Mouse (Mus musculus): ENCODE measurements around the gene Zbtb12. TPM values are rescaled to one million over a fixed set of nuclear protein-coding genes. Genes with fewer than 3 reads are reported as not detected.
A peak's percentile ranks its signal among the peaks of the same experiment; 100 is the strongest.

Gene Zbtb12
- polyA plus RNA-seq, 1 experiment from 2014 or later, result 2.1 TPM

DNA sequence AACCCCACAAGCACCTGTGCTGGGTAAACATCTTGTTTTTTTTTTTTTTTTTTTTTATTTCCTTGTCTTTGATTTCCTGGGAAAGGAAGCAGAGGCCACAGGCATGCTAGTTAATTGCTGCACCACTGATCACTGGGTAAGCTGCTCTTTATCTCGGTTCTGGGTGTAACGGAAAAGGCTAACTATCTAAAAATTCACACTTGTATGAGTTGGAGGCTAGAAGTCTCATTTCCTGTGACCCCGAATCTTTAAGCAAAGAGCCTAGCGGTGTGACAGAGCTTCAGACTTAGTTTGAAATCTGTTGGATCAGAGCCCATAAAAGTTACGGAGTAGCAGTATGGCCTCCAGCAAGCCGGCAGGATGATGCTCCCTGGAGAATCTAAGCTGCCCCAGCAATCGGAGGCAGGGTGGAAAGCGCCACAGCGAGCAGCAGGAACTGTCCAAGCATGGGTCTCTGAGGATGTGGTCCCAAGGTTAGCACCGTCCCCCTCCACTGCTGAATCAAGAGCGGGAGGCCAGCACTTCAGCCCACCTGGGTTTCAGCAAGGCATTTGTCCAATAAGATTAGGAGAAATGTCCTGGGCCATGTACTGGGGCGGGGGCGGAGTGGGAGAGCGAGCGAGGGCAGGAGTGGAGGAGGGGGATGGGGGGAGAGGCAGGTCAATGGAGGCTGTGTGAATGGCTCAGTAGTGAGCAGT, 62.2 kb downstream of the Zbtb12 start:
- peak; percentile 75 for ATAC-seq (ENCODE audit: low FRiP score, low TSS enrichment)
- Histone ChIP-seq H3K9me3 (ENCODE audit: control insufficient read depth, low read length) (no peaks in the 10 kb centered on the region), H3K4me3 (ENCODE audit: low read length) (peak overlapping the region; percentile 22), H3K9ac (ENCODE audit: low read depth, low read length) (peak overlapping the region; percentile 47; the same call in 1 of the 2 replicates), H3K27ac (ENCODE audit: low read depth, low read length) (peak overlapping the region; percentile 53; the same call in 1 of the 2 replicates), H3K4me1 (ENCODE audit: control insufficient read depth, insufficient read depth, low read length) (0 out of 2 replicates have a peak, but pooled peaks cover 5% of the 10 kb centered on the region), H3K4me2 (replicated peaks; ENCODE audit: low read depth, low read length) (peak overlapping the region; percentile 47), H3K27me3 (ENCODE audit: control insufficient read depth, insufficient read depth, low read length) (no peaks in the 10 kb centered on the region), H3K36me3 (ENCODE audit: control insufficient read depth, insufficient read depth, low read length) (no peaks in the 10 kb centered on the region)
- 5% methylated on average over 15 of the region's 15 CpGs for WGBS

DNA sequence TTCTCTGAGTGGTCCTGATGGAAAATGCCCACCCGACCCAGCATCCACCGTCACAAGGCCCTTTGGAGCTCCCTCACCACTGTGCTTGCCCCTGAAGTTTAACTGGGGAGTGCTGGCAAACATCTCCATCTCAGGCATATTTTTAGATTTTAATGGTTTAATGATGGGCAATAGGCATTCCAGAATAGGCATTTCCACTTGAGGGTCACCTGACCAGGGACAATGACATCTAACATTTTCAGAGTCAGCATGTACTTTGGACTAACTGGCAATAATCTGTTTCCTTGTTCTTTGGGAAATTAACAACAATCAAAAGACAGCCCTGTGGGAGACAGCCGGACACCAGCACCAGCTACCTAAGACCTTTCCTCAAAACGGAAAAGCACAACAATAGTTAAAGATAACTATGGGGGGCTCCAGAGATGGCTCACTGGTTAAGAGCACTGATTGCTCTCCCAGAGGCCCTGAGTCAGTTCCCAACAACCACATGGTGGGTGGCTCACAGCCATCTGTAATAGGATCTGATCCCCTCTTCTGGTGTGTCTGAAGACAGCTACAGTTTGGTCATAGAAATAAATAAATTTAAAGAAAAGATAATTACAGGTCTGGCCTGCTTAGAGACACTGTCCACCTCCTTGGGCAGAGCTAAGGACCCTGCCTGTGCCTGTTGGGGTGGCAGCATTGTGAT, 64.0 kb downstream of the Zbtb12 start:
- Histone ChIP-seq H3K4me2 (replicated peaks; ENCODE audit: low read depth, low read length) (no peak overlapping the region), H3K27ac (ENCODE audit: low read depth, low read length) (no peak overlapping the region), H3K9me3 (ENCODE audit: control insufficient read depth, low read length) (no peaks in the 10 kb centered on the region), H3K4me1 (ENCODE audit: control insufficient read depth, insufficient read depth, low read length) (0 out of 2 replicates have a peak, but pooled peaks cover 5% of the 10 kb centered on the region), H3K9ac (ENCODE audit: low read depth, low read length) (no peak overlapping the region), H3K36me3 (ENCODE audit: control insufficient read depth, insufficient read depth, low read length) (no peaks in the 10 kb centered on the region), H3K27me3 (ENCODE audit: control insufficient read depth, insufficient read depth, low read length) (no peaks in the 10 kb centered on the region), H3K4me3 (ENCODE audit: low read length) (no peak overlapping the region)
- no peak for ATAC-seq (ENCODE audit: low FRiP score, low TSS enrichment)
- 78% methylated on average over 4 of the region's 4 CpGs for WGBS

DNA sequence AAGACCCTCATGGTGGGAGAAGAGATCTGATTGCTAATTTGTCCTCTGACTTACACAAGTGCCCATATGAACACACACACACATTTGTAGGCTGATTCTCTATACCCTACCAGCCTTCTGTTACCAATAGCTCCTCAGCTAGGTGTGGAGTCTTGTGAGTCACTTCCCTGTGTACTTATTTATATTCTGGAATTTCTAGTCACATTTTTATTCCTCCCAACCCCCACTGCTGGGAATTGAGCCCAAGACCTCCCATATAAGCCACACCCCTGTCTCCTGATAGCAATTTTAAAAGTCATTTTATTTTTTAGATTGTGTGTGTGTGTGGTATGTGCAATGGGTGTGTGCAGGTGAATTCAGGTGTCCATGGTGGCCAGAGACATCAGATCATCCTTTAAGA, 65.1 kb downstream of the Zbtb12 start:
- Histone ChIP-seq H3K4me2 (replicated peaks; ENCODE audit: low read depth, low read length) (no peak overlapping the region), H3K27me3 (ENCODE audit: control insufficient read depth, insufficient read depth, low read length) (no peaks in the 10 kb centered on the region), H3K4me1 (ENCODE audit: control insufficient read depth, insufficient read depth, low read length) (0 out of 2 replicates have a peak, but pooled peaks cover 5% of the 10 kb centered on the region), H3K36me3 (ENCODE audit: control insufficient read depth, insufficient read depth, low read length) (peaks cover under 1% of the 10 kb centered on the region; the same call in 1 of the 2 replicates), H3K9me3 (ENCODE audit: control insufficient read depth, low read length) (no peaks in the 10 kb centered on the region), H3K9ac (ENCODE audit: low read depth, low read length) (no peak overlapping the region), H3K27ac (ENCODE audit: low read depth, low read length) (no peak overlapping the region), H3K4me3 (ENCODE audit: low read length) (no peak overlapping the region)
- ATAC-seq (ENCODE audit: low FRiP score, low TSS enrichment), result no peak

Small RNA genes within 50 kb of the gene (microRNA-seq; reads per million reads assigned to microRNA genes)
- gene Mir6970 (0.63 reads per million), gene Mir6971 (1.5 reads per million), gene Mir6972 (not detected)

Other genes with a start within 250 kb of the Zbtb12 start
- 0.16 and 0.18 TPM in 2 replicates for gene Prrt1, start 249.9 kb upstream of the Zbtb12 start, polyA plus RNA-seq (2014; fragmentation: Nextera tagmentation; extraction: Ambion mirVana)
- gene Fkbpl, start 234.7 kb upstream of the Zbtb12 start, polyA plus RNA-seq (2014; fragmentation: Nextera tagmentation; extraction: Ambion mirVana), result 14.8 and 16.5 TPM in 2 replicates
- 54.6 and 61.7 TPM in 2 replicates for gene Atf6b, start 232.3 kb upstream of the Zbtb12 start, polyA plus RNA-seq (2014; fragmentation: Nextera tagmentation; extraction: Ambion mirVana)
- gene Tnxb, start 208.9 kb upstream of the Zbtb12 start, polyA plus RNA-seq (2014; fragmentation: Nextera tagmentation; extraction: Ambion mirVana), result 0.15 and 0.26 TPM in 2 replicates
- gene C4b, start 135.6 kb upstream of the Zbtb12 start, polyA plus RNA-seq (2014; fragmentation: Nextera tagmentation; extraction: Ambion mirVana), result not detected in 2 replicates
- gene Cyp21a1, start 74.9 kb upstream of the Zbtb12 start, polyA plus RNA-seq (2014; fragmentation: Nextera tagmentation; extraction: Ambion mirVana), result not detected in 2 replicates
- gene Stk19, start 42.5 kb upstream of the Zbtb12 start, polyA plus RNA-seq (2014; fragmentation: Nextera tagmentation; extraction: Ambion mirVana), result 25.2 and 28.7 TPM in 2 replicates
- 55.7 and 66.4 TPM in 2 replicates for gene Dxo, start 42.5 kb upstream of the Zbtb12 start, polyA plus RNA-seq (2014; fragmentation: Nextera tagmentation; extraction: Ambion mirVana)
- gene Skiv2l, start 29.3 kb upstream of the Zbtb12 start, polyA plus RNA-seq (2014; fragmentation: Nextera tagmentation; extraction: Ambion mirVana), result 22.8 and 45.9 TPM in 2 replicates
- gene Nelfe, start 29.1 kb upstream of the Zbtb12 start, polyA plus RNA-seq (2014; fragmentation: Nextera tagmentation; extraction: Ambion mirVana), result 107 and 119 TPM in 2 replicates
- gene Cfb, start 17.0 kb upstream of the Zbtb12 start, polyA plus RNA-seq (2014; fragmentation: Nextera tagmentation; extraction: Ambion mirVana), result 4.0 and 5.4 TPM in 2 replicates
- gene Gm20547, start 2.6 kb downstream of the Zbtb12 start, polyA plus RNA-seq (2014; fragmentation: Nextera tagmentation; extraction: Ambion mirVana), result not detected in 2 replicates
- gene C2, start 18.8 kb downstream of the Zbtb12 start, polyA plus RNA-seq (2014; fragmentation: Nextera tagmentation; extraction: Ambion mirVana), result 1.7 and 1.9 TPM in 2 replicates
- gene Ehmt2, start 19.0 kb downstream of the Zbtb12 start, polyA plus RNA-seq (2014; fragmentation: Nextera tagmentation; extraction: Ambion mirVana), result 70.5 and 76.9 TPM in 2 replicates
- gene Slc44a4, start 35.0 kb downstream of the Zbtb12 start, polyA plus RNA-seq (2014; fragmentation: Nextera tagmentation; extraction: Ambion mirVana), result 5.4 and 7.7 TPM in 2 replicates
- gene Neu1, start 51.8 kb downstream of the Zbtb12 start, polyA plus RNA-seq (2014; fragmentation: Nextera tagmentation; extraction: Ambion mirVana), result 19.6 and 23.2 TPM in 2 replicates
- 0.54 and 0.80 TPM in 2 replicates for gene Hspa1b, start 79.8 kb downstream of the Zbtb12 start, polyA plus RNA-seq (2014; fragmentation: Nextera tagmentation; extraction: Ambion mirVana)
- not detected in 2 replicates for gene Gm20481, start 90.4 kb downstream of the Zbtb12 start, polyA plus RNA-seq (2014; fragmentation: Nextera tagmentation; extraction: Ambion mirVana)
- gene Hspa1a, start 92.7 kb downstream of the Zbtb12 start, polyA plus RNA-seq (2014; fragmentation: Nextera tagmentation; extraction: Ambion mirVana), result 4.3 and 4.8 TPM in 2 replicates
- 0.79 and 1.3 TPM in 2 replicates for gene Hspa1l, start 93.2 kb downstream of the Zbtb12 start, polyA plus RNA-seq (2014; fragmentation: Nextera tagmentation; extraction: Ambion mirVana)
- 240 and 246 TPM in 2 replicates for gene Lsm2, start 102.4 kb downstream of the Zbtb12 start, polyA plus RNA-seq (2014; fragmentation: Nextera tagmentation; extraction: Ambion mirVana)
- gene Vars, start 121.5 kb downstream of the Zbtb12 start, polyA plus RNA-seq (2014; fragmentation: Nextera tagmentation; extraction: Ambion mirVana), result 96.4 and 137 TPM in 2 replicates
- 0.13 and 0.28 TPM in 2 replicates for gene Vwa7, start 137.1 kb downstream of the Zbtb12 start, polyA plus RNA-seq (2014; fragmentation: Nextera tagmentation; extraction: Ambion mirVana)
- gene Sapcd1, start 148.5 kb downstream of the Zbtb12 start, polyA plus RNA-seq (2014; fragmentation: Nextera tagmentation; extraction: Ambion mirVana), result 6.6 and 10.9 TPM in 2 replicates
- gene Msh5, start 167.3 kb downstream of the Zbtb12 start, polyA plus RNA-seq (2014; fragmentation: Nextera tagmentation; extraction: Ambion mirVana), result 4.9 and 5.9 TPM in 2 replicates
- gene Clic1, start 170.5 kb downstream of the Zbtb12 start, polyA plus RNA-seq (2014; fragmentation: Nextera tagmentation; extraction: Ambion mirVana), result 72.1 and 172 TPM in 2 replicates
- 355 and 422 TPM in 2 replicates for gene Ddah2, start 179.6 kb downstream of the Zbtb12 start, polyA plus RNA-seq (2014; fragmentation: Nextera tagmentation; extraction: Ambion mirVana)
- 0.20 and 0.30 TPM in 2 replicates for gene Ly6g6c, start 185.9 kb downstream of the Zbtb12 start, polyA plus RNA-seq (2014; fragmentation: Nextera tagmentation; extraction: Ambion mirVana)
- 0.36 and 0.46 TPM in 2 replicates for gene Mpig6b, start 186.7 kb downstream of the Zbtb12 start, polyA plus RNA-seq (2014; fragmentation: Nextera tagmentation; extraction: Ambion mirVana)
- 0.81 and 1.3 TPM in 2 replicates for gene Ly6g6e, start 197.4 kb downstream of the Zbtb12 start, polyA plus RNA-seq (2014; fragmentation: Nextera tagmentation; extraction: Ambion mirVana)
- 4.3 and 4.8 TPM in 2 replicates for gene Ly6g6d, start 198.6 kb downstream of the Zbtb12 start, polyA plus RNA-seq (2014; fragmentation: Nextera tagmentation; extraction: Ambion mirVana)
- gene Ly6g6f, start 206.1 kb downstream of the Zbtb12 start, polyA plus RNA-seq (2014; fragmentation: Nextera tagmentation; extraction: Ambion mirVana), result 0.31 and 0.34 TPM in 2 replicates
- gene Abhd16a, start 209.8 kb downstream of the Zbtb12 start, polyA plus RNA-seq (2014; fragmentation: Nextera tagmentation; extraction: Ambion mirVana), result 73.9 and 85.7 TPM in 2 replicates
- not detected in 2 replicates for gene Ly6g5c, start 228.8 kb downstream of the Zbtb12 start, polyA plus RNA-seq (2014; fragmentation: Nextera tagmentation; extraction: Ambion mirVana)
- 1.2 and 1.3 TPM in 2 replicates for gene Ly6g5b, start 235.9 kb downstream of the Zbtb12 start, polyA plus RNA-seq (2014; fragmentation: Nextera tagmentation; extraction: Ambion mirVana)
- 19.4 and 20.8 TPM in 2 replicates for gene Gpank1, start 242.0 kb downstream of the Zbtb12 start, polyA plus RNA-seq (2014; fragmentation: Nextera tagmentation; extraction: Ambion mirVana)
- 325 and 334 TPM in 2 replicates for gene Csnk2b, start 242.6 kb downstream of the Zbtb12 start, polyA plus RNA-seq (2014; fragmentation: Nextera tagmentation; extraction: Ambion mirVana)
- gene D17H6S53E, start 246.9 kb downstream of the Zbtb12 start, polyA plus RNA-seq (2014; fragmentation: Nextera tagmentation; extraction: Ambion mirVana), result 9.4 and 10.0 TPM in 2 replicates